9 mouse cellular contexts compared by ENCODE assay signal in the genomic region with DNA sequence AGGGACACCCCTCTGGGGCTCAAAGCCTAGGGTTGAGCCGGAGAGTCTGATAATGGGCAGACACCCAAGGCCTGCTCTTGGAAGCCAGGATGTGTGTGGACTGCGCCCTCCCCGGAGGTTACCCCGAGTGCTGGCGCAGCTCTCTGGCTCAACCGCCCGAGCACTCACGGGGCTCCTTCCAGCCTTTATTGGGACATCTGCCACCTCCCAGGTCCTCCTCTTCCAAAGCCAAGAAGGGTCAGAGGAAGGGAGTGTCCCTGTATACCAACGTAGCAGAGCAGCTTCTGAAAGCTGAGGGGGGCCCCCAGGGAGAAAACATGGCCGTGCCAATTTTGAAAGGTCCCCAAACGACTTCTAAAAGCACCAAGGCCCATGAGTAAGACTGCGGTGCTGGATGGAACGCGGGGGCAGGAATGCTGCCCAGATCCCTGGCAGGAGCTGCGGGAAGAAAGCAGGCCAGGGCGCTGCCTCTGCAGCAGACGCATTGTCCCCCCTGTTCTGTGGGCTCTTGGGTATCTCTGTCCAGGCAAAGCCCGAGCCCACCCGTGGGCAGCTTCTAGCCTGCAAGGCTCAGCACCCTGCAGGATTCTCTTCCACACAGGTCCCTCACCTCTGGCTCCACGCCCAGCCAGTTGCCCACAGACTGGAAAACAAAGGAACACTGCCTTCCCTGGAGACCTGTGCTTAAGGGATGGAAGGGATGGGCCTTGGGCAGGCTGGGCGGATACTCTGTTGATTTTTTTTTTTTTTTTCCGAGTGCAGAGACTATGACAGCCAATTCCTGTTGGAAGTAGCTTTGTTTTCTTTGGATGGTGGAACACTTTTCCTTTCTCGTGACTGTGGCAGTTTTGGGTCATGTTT. TPM values are rescaled to one million over a fixed set of nuclear protein-coding genes. Genes with fewer than 3 reads are reported as not detected.
A peak's percentile ranks its signal among the peaks of the same experiment; 100 is the strongest.
DNase-seq lines count a peak whose midpoint lies in the region; TF ChIP-seq lines count a peak whose summit lies in the region.
"Had no signal": no experiment of that assay in that cellular context is flagged by ENCODE, and none has a peak within 500 bp of the region (broad histone marks: within the 10 kb centered on the region; RNA-seq: fewer than 3 reads in every experiment).

No protein-coding gene starts in this region.

- intact Hi-C loops in left cerebral cortex, adult 2 months (cut with DNase I), result loop anchor here (1.0 kb wide), 1 partner anchor 87 kb away; a partner anchor contains a TSS

- H3K27ac ChIP-seq in ES-E14 (ENCODE audit: insufficient read depth, low read depth, low read length, poor library complexity, severe bottlenecking), result no peak overlapping the region
- H3K27ac ChIP-seq in brown adipose tissue, adult 24 weeks (replicated peaks; ENCODE audit: low read depth, low read length), result peak overlapping the region; percentile 64; the same call in 1 of the 2 replicates
- peak overlapping the region; percentile 82 for H3K27ac ChIP-seq in left cerebral cortex, adult 2 months
- peak overlapping the region; percentile 68 for H3K27ac ChIP-seq in olfactory bulb, adult 2 months (ENCODE audit: insufficient read depth, low read depth, low read length)
- H3K27ac ChIP-seq: midbrain, embryonic 12.5 days had no signal

- H3K9ac ChIP-seq in ES-E14 (ENCODE audit: insufficient read depth, low read depth, low read length, poor library complexity, severe bottlenecking), result no peak overlapping the region
- H3K9ac ChIP-seq: midbrain, embryonic 12.5 days had no signal

- 33% methylated on average over 23 of the region's 23 CpGs for WGBS in olfactory bulb, adult 2 months

- H3K36me3 ChIP-seq in ES-E14 (ENCODE audit: control insufficient read depth, insufficient read depth, low read length, poor library complexity, severe bottlenecking), result no peaks in the 10 kb centered on the region
- H3K36me3 ChIP-seq: midbrain, embryonic 12.5 days had no signal

- H3K4me3 ChIP-seq in ES-E14 (ENCODE audit: insufficient read depth in 1 of 2, low read depth in 1 of 2, low read length in 2 of 2, poor library complexity in 1 of 2, severe bottlenecking in 1 of 2), result peak overlapping the region; percentile 7 to 55; a peak in 3 of 4 replicates
- H3K4me3 ChIP-seq in brown adipose tissue, adult 24 weeks (ENCODE audit: insufficient read depth, low read depth, low read length), result peak overlapping the region; percentile 16
- peak overlapping the region; percentile 11; the same call in 1 of the 2 replicates for H3K4me3 ChIP-seq in left cerebral cortex, adult 2 months
- H3K4me3 ChIP-seq in olfactory bulb, adult 2 months (ENCODE audit: insufficient read depth, low read depth, low read length), result no peak overlapping the region; the same call in 1 of the 2 replicates
- H3K4me3 ChIP-seq: midbrain, embryonic 12.5 days had no signal

- in situ Hi-C loops in ES-E14 (cut with MboI; ENCODE audit: low sequenced_read_pairs in 2 of 2, unreplicated experiment in 2 of 2), result no loop called here

- TF ChIP-seq POLR2A in olfactory bulb, adult 2 months (IDR thresholded peaks at IDR 0.05; ENCODE audit: insufficient read depth, low read depth, low read length), result no peak

- H3K9me3 ChIP-seq in ES-E14 (ENCODE audit: control insufficient read depth, insufficient read depth, low read depth, low read length), result no peaks in the 10 kb centered on the region
- H3K9me3 ChIP-seq: midbrain, embryonic 12.5 days had no signal

- TF ChIP-seq CTCF in left cerebral cortex, adult 2 months (IDR thresholded peaks at IDR 0.05), result no peak
- TF ChIP-seq CTCF in olfactory bulb, adult 2 months (IDR thresholded peaks at IDR 0.05; ENCODE audit: insufficient read depth, low read depth, low read length), result no peak

- peaks cover 0 to 5% of the 10 kb centered on the region in 2 experiments; a peak in 3 of 4 replicates for H3K4me1 ChIP-seq in ES-E14 (ENCODE audit: control insufficient read depth in 2 of 2, insufficient read depth in 2 of 2, low read length in 2 of 2, poor library complexity in 1 of 2)
- H3K4me1 ChIP-seq in brown adipose tissue, adult 24 weeks (ENCODE audit: control insufficient read depth, insufficient read depth, insufficient read length, low read length), result peaks cover 13% of the 10 kb centered on the region; the same call in 1 of the 2 replicates
- H3K4me1 ChIP-seq in olfactory bulb, adult 2 months (ENCODE audit: control insufficient read depth, insufficient read depth, low read length), result peaks cover 14% of the 10 kb centered on the region
- H3K4me1 ChIP-seq: midbrain, embryonic 12.5 days had no signal

- DNase-seq in ES-E14 (ENCODE audit: low read depth, low spot score), result no peak
- DNase-seq in frontal cortex, adult 2 months (ENCODE audit: extremely low spot score in 1 of 2, low spot score in 1 of 2), result peak; percentile 9 to 50
- DNase-seq in heart, postnatal 4 days, result peak; percentile 82
- peak; percentile 36 to 49 for DNase-seq in left cerebral cortex, adult 2 months (ENCODE audit: extremely low spot score in 1 of 2, low spot score in 2 of 2)
- DNase-seq in retina, postnatal 1 day, result no peak
- DNase-seq in spleen, postnatal 14 days (ENCODE audit: low spot score in 2 of 2), result no peak

TF ChIP-seq in ES-E14, 5 proteins besides CTCF, POLR2A, EP300 and RAD21:
- TF ChIP-seq ZNF384 (IDR thresholded peaks at IDR 0.05; ENCODE audit: low read depth, low read length) (peak; percentile 95), CHD2 (IDR thresholded peaks at IDR 0.05; ENCODE audit: low read depth, low read length) (no peak)

RNA-seq across cellular contexts. Expression of a gene that starts 55.5 kb away (rescaled TPM):
- total RNA-seq in ES-E14 (2012; rRNA removed), result 27.8 and 44.9 TPM in 2 replicates
- polyA plus RNA-seq in brown adipose tissue, adult 24 weeks (2012; ENCODE audit: insufficient read depth, insufficient read length, missing spikeins), result 177 and 294 TPM in 2 replicates
- polyA plus RNA-seq in frontal cortex, adult 2 months (2012; rRNA removed), result 108 TPM in 2 replicates
- total RNA-seq in heart, postnatal 4 days (2021), result 10 to 100 TPM; 55.6 to 59.6 TPM
- 10 to 100 TPM; 92.3 to 93.6 TPM for total RNA-seq in left cerebral cortex, adult 2 months (2021)
- 106 TPM in 1 of 2 replicates, not detected in the other for polyA plus RNA-seq in olfactory bulb, adult 2 months (2012; ENCODE audit: insufficient read depth, insufficient read length, low replicate concordance, missing spikeins)

Comparison
In these comparisons a context has a peak if more than half of its experiments do, and no peak if none do; other contexts are left out.
1. DNase-seq: peak in frontal cortex, adult 2 months (2 of 2), heart, postnatal 4 days (single experiment) and left cerebral cortex, adult 2 months (2 of 2); none in ES-E14 (single experiment), retina, postnatal 1 day (single experiment) and spleen, postnatal 14 days (0 of 2).